Mouse (Mus musculus): Measurements from ENCODE around the gene Tor4a. TPM values are rescaled to one million over a fixed set of nuclear protein-coding genes. Genes with fewer than 3 reads are reported as not detected.

The Tor4a gene
- polyA plus RNA-seq (2014; fragmentation: Nextera tagmentation; extraction: Ambion mirVana), result 2.0 and 2.2 TPM in 2 replicates

DNA sequence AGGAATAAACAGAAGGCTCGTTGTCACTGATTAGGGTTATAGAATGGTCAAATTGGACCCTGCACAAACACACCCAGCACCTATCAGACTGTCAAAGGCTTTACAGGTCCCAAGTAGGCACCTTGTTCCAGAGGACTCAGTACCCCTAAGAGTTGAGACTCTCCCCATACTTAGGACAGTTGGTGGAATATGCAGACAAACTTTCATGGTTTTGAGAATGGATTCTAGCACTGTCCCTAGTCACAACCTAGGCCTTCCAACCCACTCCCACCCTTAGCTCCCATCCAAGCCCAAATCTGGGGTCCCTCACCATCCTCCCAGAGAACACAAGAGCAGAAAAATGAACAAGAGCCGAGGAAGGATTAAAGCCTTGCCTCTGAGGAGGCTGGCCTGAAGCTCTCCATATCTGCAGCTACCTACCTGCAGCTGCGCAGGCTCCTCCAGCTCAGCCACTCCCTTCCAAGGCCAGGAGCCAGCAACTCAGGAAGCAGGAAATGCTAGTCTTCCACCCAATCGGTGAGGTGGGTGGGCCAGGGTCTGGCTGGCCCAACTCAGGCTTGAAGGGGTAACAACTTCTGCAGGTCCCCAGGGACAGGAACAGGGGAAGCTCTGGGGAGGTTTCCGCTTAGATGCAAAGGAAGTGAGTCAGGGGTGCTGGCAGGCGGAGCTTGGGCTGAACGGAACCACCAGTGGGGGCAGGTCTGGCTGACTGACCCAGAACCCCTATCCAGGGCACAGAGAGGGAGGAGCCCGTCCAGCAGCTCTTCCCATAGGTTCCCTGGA, at the start of gene Tor4a:
Gene Tor4a, minus strand, starts transcription at position 715 of the 783 bp plus-strand sequence.
- Histone ChIP-seq H3K4me2 (replicated peaks) (peak within 1 kb of the TSS; percentile 25), H3K9ac (no peak within 1 kb of the TSS), H3K4me1 (replicated peaks; ENCODE audit: control insufficient read depth, insufficient read depth, low read length) (no peaks in the 10 kb centered on the region), H3K27ac (no peak within 1 kb of the TSS), H3K9me3 (ENCODE audit: control insufficient read depth, low read length) (no peaks in the 10 kb centered on the region), H3K4me3 (replicated peaks; ENCODE audit: low read length) (no peak within 1 kb of the TSS; the same call in 1 of the 2 replicates), H3K36me3 (replicated peaks; ENCODE audit: control insufficient read depth, insufficient read depth) (peaks cover 35% of the 10 kb centered on the region), H3K27me3 (ENCODE audit: control insufficient read depth, insufficient read depth, low read length) (peaks cover 25% of the 10 kb centered on the region)
- ATAC-seq (ENCODE audit: low FRiP score) (no peak), DNase-seq (ENCODE audit: low spot score) (no peak)
- WGBS, result 18% methylated on average over 8 of the region's 8 CpGs

DNA sequence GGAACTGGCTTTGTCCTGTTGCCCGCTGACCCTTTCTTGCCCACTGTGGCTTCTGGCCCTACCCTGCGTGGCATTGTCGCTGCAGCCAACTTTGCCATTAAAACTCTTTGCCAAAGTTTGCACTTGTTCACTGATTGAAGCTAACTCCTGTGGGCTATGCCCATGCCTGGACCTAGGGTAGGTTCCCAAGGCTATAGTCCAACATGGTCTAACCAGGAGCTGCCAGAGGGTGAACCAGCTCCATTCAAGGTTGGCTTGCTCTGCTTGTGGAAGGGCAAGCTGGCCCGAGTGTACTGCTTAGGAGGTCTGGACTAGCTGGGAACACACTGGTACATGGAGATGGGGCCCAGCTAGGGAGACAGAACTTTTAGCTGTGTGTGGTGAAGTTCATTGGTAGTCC, 47.5 kb upstream of the Tor4a start:
- H3K4me2 ChIP-seq (replicated peaks), result no peak overlapping the region
- DNase-seq (ENCODE audit: low spot score) (no peak), ATAC-seq (ENCODE audit: low FRiP score) (no peak)
- H3K9me3 ChIP-seq (ENCODE audit: control insufficient read depth, low read length), result no peaks in the 10 kb centered on the region
- 91% methylated on average over 4 of the region's 4 CpGs for WGBS
- H3K9ac ChIP-seq, result no peak overlapping the region
- no peak overlapping the region for H3K27ac ChIP-seq
- H3K4me1 ChIP-seq (replicated peaks; ENCODE audit: control insufficient read depth, insufficient read depth, low read length), result peaks cover 22% of the 10 kb centered on the region
- H3K36me3 ChIP-seq (replicated peaks; ENCODE audit: control insufficient read depth, insufficient read depth), result peaks cover 49% of the 10 kb centered on the region
- no peaks in the 10 kb centered on the region for H3K27me3 ChIP-seq (ENCODE audit: control insufficient read depth, insufficient read depth, low read length)
- H3K4me3 ChIP-seq (replicated peaks; ENCODE audit: low read length), result no peak overlapping the region

DNA sequence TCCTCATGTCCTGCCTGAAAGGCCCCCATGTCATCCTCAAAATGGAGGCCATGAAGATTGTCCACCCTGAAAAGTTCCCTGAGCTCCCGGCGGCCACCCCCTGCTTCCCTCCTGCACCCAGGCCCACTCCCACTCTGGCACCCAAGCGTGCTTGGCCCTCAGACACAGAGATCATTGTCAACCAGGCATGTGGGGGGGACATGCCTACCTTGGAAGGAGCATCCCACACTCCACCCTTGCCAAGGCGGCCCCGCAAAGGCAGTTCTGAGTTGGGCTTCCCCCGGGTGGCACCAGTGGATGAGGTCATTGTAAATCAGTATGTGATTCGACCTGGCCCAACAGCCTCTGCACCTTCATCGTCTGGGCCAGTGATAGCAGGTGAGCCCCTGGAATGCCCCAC, 46.7 kb upstream of the Tor4a start:
- Histone ChIP-seq H3K27ac (no peak overlapping the region), H3K4me1 (replicated peaks; ENCODE audit: control insufficient read depth, insufficient read depth, low read length) (peaks cover 22% of the 10 kb centered on the region), H3K4me3 (replicated peaks; ENCODE audit: low read length) (peak overlapping the region; percentile 72; the same call in 1 of the 2 replicates), H3K27me3 (ENCODE audit: control insufficient read depth, insufficient read depth, low read length) (no peaks in the 10 kb centered on the region), H3K9me3 (ENCODE audit: control insufficient read depth, low read length) (no peaks in the 10 kb centered on the region), H3K4me2 (replicated peaks) (peak overlapping the region; percentile 86), H3K9ac (peak overlapping the region; percentile 87; the same call in 1 of the 2 replicates), H3K36me3 (replicated peaks; ENCODE audit: control insufficient read depth, insufficient read depth) (peaks cover 41% of the 10 kb centered on the region)
- DNase-seq (ENCODE audit: low spot score), result no peak
- WGBS, result 79% methylated on average over 8 of the region's 8 CpGs
- ATAC-seq (ENCODE audit: low FRiP score), result no peak

DNA sequence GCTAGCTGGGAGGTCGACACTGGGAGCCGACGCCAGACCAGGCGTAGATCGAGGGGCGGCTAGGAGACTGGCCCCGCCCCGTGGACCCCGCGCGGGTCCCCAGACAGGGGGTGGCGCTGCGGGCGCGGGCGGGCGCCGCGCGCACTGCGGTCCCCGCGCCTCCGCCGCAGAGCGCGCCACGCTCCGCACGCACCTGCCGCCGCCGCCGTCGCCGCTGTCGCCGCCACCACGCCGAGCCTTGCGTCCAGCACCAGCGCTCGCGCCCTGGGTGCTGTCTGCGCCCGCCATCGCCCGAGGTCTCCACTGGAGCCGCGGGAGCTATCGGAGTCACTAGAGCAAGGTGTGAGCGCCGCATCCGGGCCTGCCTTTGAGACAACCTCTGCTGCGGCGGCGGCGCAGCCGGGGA, 45.4 kb upstream of the Tor4a start, which contains the start of the genes Rnf208 and Cysrt1:
Gene Rnf208, plus strand, starts transcription at position 155 of the 406 bp plus-strand sequence.
Gene Cysrt1, minus strand, starts transcription at position 352 of the 406 bp plus-strand sequence.
- H3K27me3 ChIP-seq (ENCODE audit: control insufficient read depth, insufficient read depth, low read length), result peaks cover 6% of the 10 kb centered on the region; the same call in 1 of the 2 replicates
- DNase-seq (ENCODE audit: low spot score) (peak; percentile 60), ATAC-seq (ENCODE audit: low FRiP score) (peak; percentile 67)
- H3K9me3 ChIP-seq (ENCODE audit: control insufficient read depth, low read length), result no peaks in the 10 kb centered on the region
- under 1% methylated on average over 33 of the region's 59 CpGs for WGBS
- H3K9ac ChIP-seq, result peak within 1 kb of the TSS; percentile 87
- H3K4me3 ChIP-seq (replicated peaks; ENCODE audit: low read length), result peak within 1 kb of the TSS; percentile 72
- peaks cover 30% of the 10 kb centered on the region for H3K36me3 ChIP-seq (replicated peaks; ENCODE audit: control insufficient read depth, insufficient read depth)
- peak within 1 kb of the TSS; percentile 86 for H3K4me2 ChIP-seq (replicated peaks)
- peaks cover 22% of the 10 kb centered on the region for H3K4me1 ChIP-seq (replicated peaks; ENCODE audit: control insufficient read depth, insufficient read depth, low read length)
- H3K27ac ChIP-seq, result peak within 1 kb of the TSS; percentile 60

DNA sequence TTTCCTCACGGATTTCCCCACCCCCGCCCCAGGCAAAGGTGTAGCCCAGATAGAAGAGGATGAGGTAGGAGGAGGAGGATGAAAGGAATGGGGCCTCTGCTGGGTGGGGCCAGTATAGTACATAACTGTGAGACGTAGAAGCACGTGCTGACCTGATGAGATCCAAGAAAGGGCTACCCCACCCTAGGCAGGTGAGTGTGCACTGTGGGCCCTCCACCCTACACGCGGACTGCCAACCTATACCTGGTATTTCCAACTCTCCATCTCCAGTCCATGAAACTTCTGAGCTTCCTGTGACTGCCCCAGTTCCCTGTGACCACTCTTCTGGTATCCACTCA, 44.7 kb upstream of the Tor4a start:
- peak overlapping the region; percentile 87 for H3K9ac ChIP-seq
- ATAC-seq (ENCODE audit: low FRiP score), result peak; percentile 5; the same call in 1 of the 2 replicates
- peak overlapping the region; percentile 86 for H3K4me2 ChIP-seq (replicated peaks)
- H3K27me3 ChIP-seq (ENCODE audit: control insufficient read depth, insufficient read depth, low read length), result peaks cover 6% of the 10 kb centered on the region; the same call in 1 of the 2 replicates
- WGBS, result 17% methylated on average over 6 of the region's 6 CpGs
- peak overlapping the region; percentile 72 for H3K4me3 ChIP-seq (replicated peaks; ENCODE audit: low read length)
- H3K9me3 ChIP-seq (ENCODE audit: control insufficient read depth, low read length), result no peaks in the 10 kb centered on the region
- peak overlapping the region; percentile 60; the same call in 1 of the 2 replicates for H3K27ac ChIP-seq
- DNase-seq (ENCODE audit: low spot score), result no peak
- peaks cover 22% of the 10 kb centered on the region for H3K4me1 ChIP-seq (replicated peaks; ENCODE audit: control insufficient read depth, insufficient read depth, low read length)
- H3K36me3 ChIP-seq (replicated peaks; ENCODE audit: control insufficient read depth, insufficient read depth), result peaks cover 24% of the 10 kb centered on the region

DNA sequence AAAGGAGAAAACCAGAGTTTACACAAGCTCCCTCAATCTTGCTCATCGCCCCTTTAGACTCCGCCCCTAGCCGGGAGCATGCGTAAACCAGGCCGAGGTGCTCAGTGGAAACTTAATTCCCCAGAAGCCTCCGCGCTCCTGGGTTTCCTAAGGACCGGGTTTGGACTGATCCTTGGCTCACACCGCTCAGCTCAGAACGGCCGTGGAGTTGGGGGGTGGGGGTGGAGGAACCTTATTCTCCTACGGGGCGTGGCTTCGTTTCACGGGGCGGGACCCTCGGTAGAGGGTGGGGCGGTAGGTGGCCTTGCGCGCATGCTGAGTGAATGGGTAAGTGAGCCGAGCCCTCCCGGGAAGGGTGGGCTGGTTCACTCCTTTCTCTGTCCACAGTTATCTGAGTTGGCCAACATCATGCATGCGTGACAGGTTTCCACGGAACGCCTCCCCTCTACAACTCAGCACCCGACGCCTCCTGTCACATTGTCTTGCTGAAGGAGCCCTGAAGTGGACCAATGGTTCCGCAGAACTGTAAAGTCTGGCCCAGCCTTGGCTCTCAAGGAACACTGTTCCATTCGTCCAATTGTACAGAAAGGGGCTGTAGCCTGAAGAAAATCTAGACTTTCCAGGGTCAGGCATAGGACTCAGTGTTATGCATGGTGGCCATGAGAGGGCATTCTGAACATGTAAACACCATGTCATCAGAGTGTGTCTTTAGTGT, 44.2 kb upstream of the Tor4a start:
- Histone ChIP-seq H3K9me3 (ENCODE audit: control insufficient read depth, low read length) (no peaks in the 10 kb centered on the region), H3K4me3 (replicated peaks; ENCODE audit: low read length) (peak overlapping the region; percentile 72), H3K4me1 (replicated peaks; ENCODE audit: control insufficient read depth, insufficient read depth, low read length) (peaks cover 22% of the 10 kb centered on the region), H3K27me3 (ENCODE audit: control insufficient read depth, insufficient read depth, low read length) (peaks cover 6% of the 10 kb centered on the region; the same call in 1 of the 2 replicates), H3K27ac (peak overlapping the region; percentile 60), H3K36me3 (replicated peaks; ENCODE audit: control insufficient read depth, insufficient read depth) (peaks cover 20% of the 10 kb centered on the region), H3K9ac (peak overlapping the region; percentile 87; the same call in 1 of the 2 replicates), H3K4me2 (replicated peaks) (peak overlapping the region; percentile 86)
- peak; percentile 75 for ATAC-seq (ENCODE audit: low FRiP score)
- peak; percentile 76 for DNase-seq (ENCODE audit: low spot score)
- WGBS, result under 1% methylated on average over 29 of the region's 29 CpGs

DNA sequence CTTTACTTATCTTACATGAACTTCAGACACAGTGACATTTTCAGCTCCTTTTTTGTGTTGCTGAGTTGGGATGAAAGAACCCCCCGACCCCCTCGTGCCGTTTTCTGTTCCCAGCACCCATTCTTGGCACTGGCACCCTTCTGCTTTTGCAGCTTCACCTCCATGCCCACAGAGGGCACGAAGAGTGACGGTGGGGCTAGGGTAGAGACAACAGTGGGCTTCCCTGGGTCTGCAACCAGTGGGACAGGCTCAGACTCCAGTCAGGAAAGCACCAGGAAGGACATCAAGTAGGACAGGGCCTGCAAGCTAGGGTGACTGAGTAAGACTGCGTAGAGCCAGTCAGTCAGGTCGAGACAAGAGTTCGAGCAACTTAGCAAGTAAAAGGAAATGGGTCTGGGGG, 43.6 kb upstream of the Tor4a start:
- WGBS, result 48% methylated on average over 8 of the region's 8 CpGs
- Histone ChIP-seq H3K27ac (peak overlapping the region; percentile 60), H3K4me3 (replicated peaks; ENCODE audit: low read length) (peak overlapping the region; percentile 72), H3K27me3 (ENCODE audit: control insufficient read depth, insufficient read depth, low read length) (peaks cover 6% of the 10 kb centered on the region; the same call in 1 of the 2 replicates), H3K9me3 (ENCODE audit: control insufficient read depth, low read length) (no peaks in the 10 kb centered on the region), H3K4me2 (replicated peaks) (peak overlapping the region; percentile 86), H3K4me1 (replicated peaks; ENCODE audit: control insufficient read depth, insufficient read depth, low read length) (peaks cover 22% of the 10 kb centered on the region), H3K9ac (peak overlapping the region; percentile 87; the same call in 1 of the 2 replicates), H3K36me3 (replicated peaks; ENCODE audit: control insufficient read depth, insufficient read depth) (peaks cover 15% of the 10 kb centered on the region)
- no peak for DNase-seq (ENCODE audit: low spot score)
- ATAC-seq (ENCODE audit: low FRiP score), result no peak

DNA sequence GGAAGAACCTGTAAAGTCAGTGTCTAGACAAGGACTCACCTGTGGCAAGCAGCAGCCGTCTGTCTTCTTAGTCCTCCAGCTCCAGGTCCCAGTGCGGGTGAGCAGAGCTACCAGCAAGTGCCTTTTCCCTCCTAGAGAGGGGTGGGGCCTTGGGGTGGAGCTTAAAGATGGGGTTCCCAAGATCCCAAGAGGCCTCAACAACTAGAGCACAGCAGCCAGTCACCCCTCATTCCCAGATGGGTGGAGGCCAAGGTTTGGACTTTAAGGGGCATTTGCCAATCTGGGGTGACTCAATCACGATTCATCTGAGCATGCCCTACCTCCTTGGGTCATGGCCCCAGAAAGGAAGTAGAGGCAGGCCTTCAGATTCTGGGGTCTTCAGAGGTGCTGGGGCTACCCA, 43.1 kb upstream of the Tor4a start:
- no peak overlapping the region for H3K4me2 ChIP-seq (replicated peaks)
- DNase-seq (ENCODE audit: low spot score) (no peak), ATAC-seq (ENCODE audit: low FRiP score) (no peak)
- H3K9me3 ChIP-seq (ENCODE audit: control insufficient read depth, low read length), result no peaks in the 10 kb centered on the region
- peaks cover 9% of the 10 kb centered on the region for H3K36me3 ChIP-seq (replicated peaks; ENCODE audit: control insufficient read depth, insufficient read depth)
- 87% methylated on average over 3 of the region's 3 CpGs for WGBS
- H3K9ac ChIP-seq, result no peak overlapping the region
- H3K27ac ChIP-seq, result no peak overlapping the region
- H3K4me3 ChIP-seq (replicated peaks; ENCODE audit: low read length), result no peak overlapping the region
- H3K4me1 ChIP-seq (replicated peaks; ENCODE audit: control insufficient read depth, insufficient read depth, low read length), result peaks cover 22% of the 10 kb centered on the region
- peaks cover 6% of the 10 kb centered on the region; the same call in 1 of the 2 replicates for H3K27me3 ChIP-seq (ENCODE audit: control insufficient read depth, insufficient read depth, low read length)

DNA sequence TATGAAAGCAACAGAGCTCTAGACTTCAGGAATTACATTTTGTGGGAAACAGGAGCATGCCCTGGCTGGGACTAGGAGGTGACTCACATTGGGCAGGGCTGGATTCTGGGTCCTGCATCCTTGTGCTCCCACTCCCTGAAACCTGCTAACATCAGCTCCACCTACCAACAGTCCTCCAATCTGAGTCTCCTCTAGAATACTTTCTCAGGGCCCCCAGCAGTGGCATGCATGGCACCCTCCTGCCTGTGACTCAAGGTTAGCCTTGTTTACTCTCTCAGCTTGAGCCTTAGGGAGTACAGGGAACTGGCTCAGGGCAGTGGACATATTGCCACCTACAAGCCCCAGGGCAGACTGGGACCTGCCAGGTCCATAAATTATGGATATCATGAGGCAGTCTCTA, 41.4 kb upstream of the Tor4a start:
- ATAC-seq (ENCODE audit: low FRiP score) (no peak), DNase-seq (ENCODE audit: low spot score) (no peak)
- Histone ChIP-seq H3K36me3 (replicated peaks; ENCODE audit: control insufficient read depth, insufficient read depth) (no peaks in the 10 kb centered on the region), H3K9ac (no peak overlapping the region), H3K27ac (no peak overlapping the region), H3K27me3 (ENCODE audit: control insufficient read depth, insufficient read depth, low read length) (peaks cover 6% of the 10 kb centered on the region; the same call in 1 of the 2 replicates), H3K4me3 (replicated peaks; ENCODE audit: low read length) (no peak overlapping the region), H3K4me1 (replicated peaks; ENCODE audit: control insufficient read depth, insufficient read depth, low read length) (peaks cover 22% of the 10 kb centered on the region), H3K9me3 (ENCODE audit: control insufficient read depth, low read length) (no peaks in the 10 kb centered on the region), H3K4me2 (replicated peaks) (no peak overlapping the region)
